In genomic region chr2:109621595-109621994, GRCm38 (mm10) we compare ENCODE assay signal across 30 mouse cellular contexts. TPM values are rescaled to one million over a fixed set of nuclear protein-coding genes. Genes with fewer than 3 reads are reported as not detected.
A peak's percentile ranks its signal among the peaks of the same experiment; 100 is the strongest.
DNase-seq lines count a peak whose midpoint lies in the region; ATAC-seq and TF ChIP-seq lines count a peak whose summit lies in the region.
"Had no signal": no experiment of that assay in that cellular context is flagged by ENCODE, and none has a peak within 500 bp of the region (broad histone marks: within the 10 kb centered on the region; RNA-seq: fewer than 3 reads in every experiment).

No protein-coding gene starts in this region.

- H3K36me3 ChIP-seq in forebrain, postnatal 0 days (ENCODE audit: insufficient read depth): no peaks in the 10 kb centered on the region
- H3K36me3 ChIP-seq in forebrain, embryonic 10.5 days (replicated peaks): no peaks in the 10 kb centered on the region
- no peaks in the 10 kb centered on the region for H3K36me3 ChIP-seq in midbrain, embryonic 11.5 days (ENCODE audit: control insufficient read depth, insufficient read depth, low read length)
- H3K36me3 ChIP-seq in midbrain, postnatal 0 days (ENCODE audit: insufficient read depth, low read length): no peaks in the 10 kb centered on the region
- H3K36me3 ChIP-seq in midbrain, embryonic 16.5 days (ENCODE audit: control insufficient read depth, insufficient read depth, low read length): no peaks in the 10 kb centered on the region
- H3K36me3 ChIP-seq: embryonic facial prominence, embryonic 10.5 days; embryonic facial prominence, embryonic 13.5 days; forebrain, embryonic 12.5 days; heart, embryonic 10.5 days; heart, embryonic 13.5 days; hindbrain, embryonic 12.5 days had no signal

- DNase-seq in forebrain, postnatal 0 days: no peak
- no peak for DNase-seq in forebrain, embryonic 10.5 days (ENCODE audit: extremely low spot score, low spot score)
- DNase-seq in midbrain, embryonic 11.5 days (ENCODE audit: low spot score, missing footprints): peak; percentile 77
- DNase-seq in midbrain, postnatal 0 days (ENCODE audit: low spot score): no peak
- DNase-seq in retina, embryonic 14.5 days (ENCODE audit: low spot score): peak; percentile 12
- DNase-seq in retina, postnatal 1 day: no peak
- DNase-seq in cerebellum, adult 11 months: no peak
- DNase-seq: adrenal gland, adult 8-10 months; adrenal gland, postnatal 25 days; cerebellum, adult 11-12 months; cerebellum, adult 8-10 months; cerebellum, postnatal 10 days; cerebellum, postnatal 36 days; embryo, embryonic 11 days; gastrocnemius, postnatal 10 days; gastrocnemius, postnatal 36 days; heart, adult 2 months; heart, postnatal 14 days; heart, postnatal 4 days had no signal

- no peaks in the 10 kb centered on the region for H3K27me3 ChIP-seq in forebrain, postnatal 0 days (ENCODE audit: insufficient read depth, low read length)
- no peaks in the 10 kb centered on the region for H3K27me3 ChIP-seq in forebrain, embryonic 10.5 days (ENCODE audit: poor library complexity, severe bottlenecking)
- no peaks in the 10 kb centered on the region for H3K27me3 ChIP-seq in midbrain, embryonic 11.5 days (ENCODE audit: control insufficient read depth, insufficient read depth, low read length)
- H3K27me3 ChIP-seq in midbrain, postnatal 0 days (ENCODE audit: insufficient read depth, low read length): no peaks in the 10 kb centered on the region
- H3K27me3 ChIP-seq in midbrain, embryonic 16.5 days (ENCODE audit: control insufficient read depth, insufficient read depth, low read depth, low read length): no peaks in the 10 kb centered on the region
- H3K27me3 ChIP-seq: embryonic facial prominence, embryonic 13.5 days; forebrain, embryonic 12.5 days; heart, embryonic 13.5 days; hindbrain, embryonic 12.5 days had no signal

- TF ChIP-seq CTCF in forebrain, postnatal 0 days (IDR thresholded peaks at IDR 0.05; ENCODE audit: low read depth): no peak
- TF ChIP-seq CTCF in midbrain, postnatal 0 days (IDR thresholded peaks at IDR 0.05): no peak

- H3K9me3 ChIP-seq in forebrain, postnatal 0 days (ENCODE audit: low read length): no peaks in the 10 kb centered on the region
- H3K9me3 ChIP-seq in forebrain, embryonic 10.5 days: no peaks in the 10 kb centered on the region
- no peaks in the 10 kb centered on the region for H3K9me3 ChIP-seq in midbrain, embryonic 11.5 days (ENCODE audit: control insufficient read depth, low read length)
- no peaks in the 10 kb centered on the region for H3K9me3 ChIP-seq in midbrain, postnatal 0 days (ENCODE audit: low read length)
- no peaks in the 10 kb centered on the region for H3K9me3 ChIP-seq in midbrain, embryonic 16.5 days (replicated peaks; ENCODE audit: control insufficient read depth, low read length, poor library complexity, severe bottlenecking)
- H3K9me3 ChIP-seq: embryonic facial prominence, embryonic 10.5 days; embryonic facial prominence, embryonic 13.5 days; forebrain, embryonic 12.5 days; heart, embryonic 10.5 days; heart, embryonic 13.5 days; hindbrain, embryonic 12.5 days had no signal

- peak; percentile 27; the same call in 1 of the 2 replicates for ATAC-seq in forebrain, postnatal 0 days
- no peak for ATAC-seq in midbrain, embryonic 11.5 days (ENCODE audit: low FRiP score)
- ATAC-seq in midbrain, postnatal 0 days (ENCODE audit: low FRiP score): no peak
- peak; percentile 56; the same call in 1 of the 2 replicates for ATAC-seq in midbrain, embryonic 16.5 days
- ATAC-seq: activated CD4-positive, CD25-positive, alpha-beta regulatory T cell, adult 4 months; intestine, postnatal 0 days had no signal

- no peak overlapping the region for H3K4me2 ChIP-seq in forebrain, postnatal 0 days (ENCODE audit: low read depth)
- no peak overlapping the region for H3K4me2 ChIP-seq in midbrain, embryonic 11.5 days
- H3K4me2 ChIP-seq in midbrain, postnatal 0 days (ENCODE audit: low read depth, low read length, poor library complexity, severe bottlenecking): no peak overlapping the region
- no peak overlapping the region for H3K4me2 ChIP-seq in midbrain, embryonic 16.5 days (ENCODE audit: low read length)
- H3K4me2 ChIP-seq: embryonic facial prominence, embryonic 13.5 days; forebrain, embryonic 12.5 days; heart, embryonic 13.5 days; hindbrain, embryonic 12.5 days had no signal

- no peak overlapping the region for H3K9ac ChIP-seq in forebrain, postnatal 0 days
- no peak overlapping the region for H3K9ac ChIP-seq in midbrain, embryonic 11.5 days (ENCODE audit: low read length)
- H3K9ac ChIP-seq in midbrain, postnatal 0 days (replicated peaks; ENCODE audit: low read length, poor library complexity, severe bottlenecking): no peak overlapping the region
- H3K9ac ChIP-seq in midbrain, embryonic 16.5 days (ENCODE audit: low read depth, low read length): no peak overlapping the region
- H3K9ac ChIP-seq: embryonic facial prominence, embryonic 13.5 days; forebrain, embryonic 12.5 days; heart, embryonic 13.5 days; hindbrain, embryonic 12.5 days had no signal

- WGBS in forebrain, postnatal 0 days: 29% methylated on average over 9 of the region's 9 CpGs
- WGBS in forebrain, embryonic 10.5 days: 56% methylated on average over 9 of the region's 9 CpGs
- 56% methylated on average over 9 of the region's 9 CpGs for WGBS in midbrain, embryonic 11.5 days
- WGBS in midbrain, postnatal 0 days: 44% methylated on average over 9 of the region's 9 CpGs
- WGBS in midbrain, embryonic 16.5 days: 41% methylated on average over 9 of the region's 9 CpGs

- H3K4me3 ChIP-seq in forebrain, postnatal 0 days (ENCODE audit: low read depth, low read length): no peak overlapping the region
- no peak overlapping the region for H3K4me3 ChIP-seq in forebrain, embryonic 10.5 days
- H3K4me3 ChIP-seq in midbrain, embryonic 11.5 days (ENCODE audit: low read depth, low read length): no peak overlapping the region
- no peak overlapping the region for H3K4me3 ChIP-seq in midbrain, postnatal 0 days (ENCODE audit: low read depth, low read length)
- H3K4me3 ChIP-seq in midbrain, embryonic 16.5 days (ENCODE audit: low read depth, low read length): no peak overlapping the region
- H3K4me3 ChIP-seq: embryonic facial prominence, embryonic 10.5 days; embryonic facial prominence, embryonic 13.5 days; erythroblast, embryonic 14.5 days; forebrain, embryonic 12.5 days; heart, adult 2 months; heart, embryonic 10.5 days; heart, embryonic 13.5 days; hindbrain, embryonic 12.5 days had no signal

- no peaks in the 10 kb centered on the region for H3K4me1 ChIP-seq in forebrain, postnatal 0 days (ENCODE audit: insufficient read depth)
- peaks cover 13% of the 10 kb centered on the region for H3K4me1 ChIP-seq in forebrain, embryonic 10.5 days
- no peaks in the 10 kb centered on the region for H3K4me1 ChIP-seq in midbrain, embryonic 11.5 days (ENCODE audit: control insufficient read depth, insufficient read depth, low read length)
- no peaks in the 10 kb centered on the region for H3K4me1 ChIP-seq in midbrain, postnatal 0 days (ENCODE audit: insufficient read depth, low read length)
- peaks cover 5% of the 10 kb centered on the region; the same call in 1 of the 2 replicates for H3K4me1 ChIP-seq in midbrain, embryonic 16.5 days (ENCODE audit: control insufficient read depth, insufficient read depth, low read length)
- H3K4me1 ChIP-seq: embryonic facial prominence, embryonic 10.5 days; embryonic facial prominence, embryonic 13.5 days; forebrain, embryonic 12.5 days; heart, embryonic 10.5 days; heart, embryonic 13.5 days had no signal

- H3K27ac ChIP-seq in forebrain, postnatal 0 days (ENCODE audit: low read depth, low read length): no peak overlapping the region
- no peak overlapping the region for H3K27ac ChIP-seq in forebrain, embryonic 10.5 days
- no peak overlapping the region for H3K27ac ChIP-seq in midbrain, embryonic 11.5 days (ENCODE audit: low read depth, low read length)
- no peak overlapping the region for H3K27ac ChIP-seq in midbrain, postnatal 0 days (ENCODE audit: low read depth, low read length)
- no peak overlapping the region for H3K27ac ChIP-seq in midbrain, embryonic 16.5 days (ENCODE audit: low read length)
- H3K27ac ChIP-seq: embryonic facial prominence, embryonic 10.5 days; embryonic facial prominence, embryonic 13.5 days; forebrain, embryonic 12.5 days; heart, adult 2 months; heart, embryonic 10.5 days; heart, embryonic 13.5 days; hindbrain, embryonic 12.5 days had no signal

RNA-seq across cellular contexts. Expression of gene Bdnf, which starts 52.9 kb away (rescaled TPM):
- total RNA-seq in forebrain, postnatal 0 days (2014; rRNA removed): 4.6 and 8.0 TPM in 2 replicates
- polyA plus RNA-seq in forebrain, postnatal 0 days (2015; fragmentation: Nextera tagmentation; extraction: Ambion mirVana): 3.6 and 6.0 TPM in 2 replicates
- 1.9 TPM in 2 replicates for polyA plus RNA-seq in forebrain, embryonic 10.5 days (2016; fragmentation: Nextera tagmentation; extraction: Ambion mirVana)
- 1.3 and 1.7 TPM in 2 replicates for polyA plus RNA-seq in midbrain, embryonic 11.5 days (2014; fragmentation: Nextera tagmentation; extraction: Ambion mirVana)
- total RNA-seq in midbrain, postnatal 0 days (2014; rRNA removed): 7.2 and 7.8 TPM in 2 replicates
- polyA plus RNA-seq in midbrain, postnatal 0 days (2015; fragmentation: Nextera tagmentation; extraction: Ambion mirVana): 10.7 TPM in 2 replicates
- 7.3 and 9.3 TPM in 2 replicates for polyA plus RNA-seq in midbrain, embryonic 16.5 days (2015; fragmentation: Nextera tagmentation; extraction: Ambion mirVana)
- total RNA-seq: granulocyte monocyte progenitor cell, adult 5-6 weeks had no signal
- polyA plus RNA-seq: erythroblast, embryonic 14.5 days had no signal

Comparison
In these comparisons a context has a peak if more than half of its experiments do, and no peak if none do; other contexts are left out.
1. ATAC-seq: peak in forebrain, postnatal 0 days (single experiment) and midbrain, embryonic 16.5 days (single experiment); none in midbrain, embryonic 11.5 days (single experiment) and midbrain, postnatal 0 days (single experiment).
2. DNase-seq: peak in midbrain, embryonic 11.5 days (single experiment) and retina, embryonic 14.5 days (single experiment); none in forebrain, postnatal 0 days (single experiment), forebrain, embryonic 10.5 days (single experiment), midbrain, postnatal 0 days (single experiment), retina, postnatal 1 day (single experiment) and cerebellum, adult 11 months (single experiment).